Mouse (Mus musculus) embryonic facial prominence, embryonic 14.5 days (tissue): ENCODE data around the gene Rgcc. TPM values are rescaled to one million over a fixed set of nuclear protein-coding genes. Genes with fewer than 3 reads are reported as not detected.

Experiments
- ATAC-seq: fragments of 200-750 bp; cut with Nextera tagmentation; 2 replicates; pipeline ENCODE4 v1.8.0; 2017; ENCODE audit warnings: low read depth, moderate number of reproducible peaks, moderate TSS enrichment
- DNase-seq: peaks from one replicate; pipeline ENCODE4 v3.0.0-alpha.2; 2015; ENCODE audit warnings: low spot score
- H3K27ac ChIP-seq: fragments of 300-500 bp; sonication (generic); replicated peaks from 2 replicates; pipeline ENCODE4 v1.5.1; 2014; ENCODE audit warnings: low read depth, mild to moderate bottlenecking, low read length, moderate library complexity
- H3K27me3 ChIP-seq: fragments of 300-500 bp; sonication (generic); replicated peaks from 2 replicates; pipeline ENCODE4 v1.6.1; 2014; ENCODE audit warnings: low read length; ENCODE audit not compliant: control insufficient read depth, insufficient read depth
- H3K36me3 ChIP-seq: fragments of 300-500 bp; sonication (generic); 2 replicates; pipeline ENCODE4 v1.6.1; 2014; ENCODE audit warnings: low read length, mixed read lengths; ENCODE audit not compliant: control insufficient read depth, insufficient read depth
- H3K4me1 ChIP-seq: fragments of 300-500 bp; sonication (generic); 2 replicates; pipeline ENCODE4 v1.6.1; 2014; ENCODE audit warnings: antibody characterized with exemption, low read length; ENCODE audit not compliant: control insufficient read depth, insufficient read depth
- H3K4me2 ChIP-seq: fragments of 300-500 bp; sonication (generic); 2 replicates; pipeline ENCODE4 v1.6.1; 2014; ENCODE audit warnings: low read depth, mild to moderate bottlenecking, low read length, moderate library complexity, mixed read lengths
- H3K4me3 ChIP-seq: fragments of 300-500 bp; sonication (generic); 2 replicates; pipeline ENCODE4 v1.5.1; 2014; ENCODE audit warnings: low read depth, mild to moderate bottlenecking, low read length
- H3K9ac ChIP-seq: fragments of 300-500 bp; sonication (generic); 2 replicates; pipeline ENCODE4 v1.6.1; 2014; ENCODE audit warnings: low read depth, mild to moderate bottlenecking, low read length, moderate library complexity, mixed read lengths
- H3K9me3 ChIP-seq: fragments of 300-500 bp; sonication (generic); 2 replicates; pipeline ENCODE4 v1.6.1; 2016; ENCODE audit warnings: low read length; ENCODE audit not compliant: control insufficient read depth
- WGBS: fragments of 180-500 bp; shearing (Covaris S2); extraction: QIAGEN DNeasy Blood & Tissue Kit; methylation state at CpG from one replicate; pipeline ENCODE4 v1.1.7; 2014; 5-methylcytosine and 5-hydroxymethylcytosine counted together
- polyA plus RNA-seq: library from polyadenylated mRNA; unstranded; fragments of >200 nt; fragmentation: Nextera tagmentation; extraction: Ambion mirVana; gene quantifications from 2 replicates; pipeline ENCODE4 v1.2.1, GENCODE M21; 2014

Rgcc gene
- polyA plus RNA-seq, 1 experiment from 2014 or later: 89.5 TPM

DNA sequence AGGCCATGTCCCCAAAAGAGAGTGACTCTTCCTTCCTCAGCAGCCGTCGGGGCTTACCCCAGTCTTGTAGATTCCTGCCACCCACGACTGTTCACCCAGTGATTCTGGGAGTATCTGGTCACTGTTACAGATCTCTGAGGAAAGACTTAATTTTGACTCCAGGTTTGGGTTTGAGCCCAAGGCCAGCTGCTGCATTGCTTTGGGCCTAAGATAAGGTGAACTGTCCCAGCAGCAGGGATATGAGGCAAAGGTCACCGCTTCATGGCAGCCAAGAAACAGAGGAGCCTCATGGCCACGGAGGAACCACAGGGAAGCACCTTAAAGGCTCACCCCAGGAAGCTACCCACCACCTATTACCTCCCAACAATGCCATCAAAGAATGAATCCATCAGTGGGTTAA, 44.8 kb downstream of the Rgcc start:
- no peaks in the 10 kb centered on the region for H3K9me3 ChIP-seq
- ATAC-seq: no peak
- 87% methylated on average over 5 of the region's 5 CpGs for WGBS
- no peak for DNase-seq
- H3K27ac ChIP-seq: no peak overlapping the region
- H3K27me3 ChIP-seq: no peaks in the 10 kb centered on the region
- no peak overlapping the region for H3K9ac ChIP-seq
- no peak overlapping the region for H3K4me2 ChIP-seq
- H3K36me3 ChIP-seq: no peaks in the 10 kb centered on the region
- H3K4me3 ChIP-seq: no peak overlapping the region
- no peaks in the 10 kb centered on the region for H3K4me1 ChIP-seq

DNA sequence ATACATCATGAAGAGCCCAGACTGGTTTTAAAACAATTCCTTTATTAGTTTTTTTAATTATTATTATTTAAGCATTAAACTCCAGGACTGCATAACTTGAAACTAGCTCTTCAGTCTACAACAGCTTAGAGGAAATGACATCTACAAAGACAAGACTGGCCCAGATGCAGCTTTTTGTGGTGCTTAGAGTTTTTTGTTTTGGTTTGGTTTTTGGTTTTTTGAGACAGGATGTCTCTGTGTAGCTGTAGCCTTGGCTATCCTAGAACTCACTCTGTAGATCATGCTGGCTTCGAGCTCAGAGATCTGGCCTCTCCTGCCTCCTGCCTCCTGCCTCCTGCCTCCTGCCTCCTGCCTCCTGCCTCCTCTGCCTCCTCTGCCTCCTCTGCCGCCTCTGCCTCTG, 45.7 kb downstream of the Rgcc start:
- DNase-seq (no peak), ATAC-seq (no peak)
- no peak overlapping the region for H3K27ac ChIP-seq
- H3K4me2 ChIP-seq: no peak overlapping the region
- no peak overlapping the region for H3K9ac ChIP-seq
- H3K4me1 ChIP-seq: no peaks in the 10 kb centered on the region
- no peak overlapping the region for H3K4me3 ChIP-seq
- H3K27me3 ChIP-seq: no peaks in the 10 kb centered on the region
- 68% methylated on average over 2 of the region's 2 CpGs for WGBS
- H3K9me3 ChIP-seq: no peaks in the 10 kb centered on the region
- H3K36me3 ChIP-seq: no peaks in the 10 kb centered on the region

DNA sequence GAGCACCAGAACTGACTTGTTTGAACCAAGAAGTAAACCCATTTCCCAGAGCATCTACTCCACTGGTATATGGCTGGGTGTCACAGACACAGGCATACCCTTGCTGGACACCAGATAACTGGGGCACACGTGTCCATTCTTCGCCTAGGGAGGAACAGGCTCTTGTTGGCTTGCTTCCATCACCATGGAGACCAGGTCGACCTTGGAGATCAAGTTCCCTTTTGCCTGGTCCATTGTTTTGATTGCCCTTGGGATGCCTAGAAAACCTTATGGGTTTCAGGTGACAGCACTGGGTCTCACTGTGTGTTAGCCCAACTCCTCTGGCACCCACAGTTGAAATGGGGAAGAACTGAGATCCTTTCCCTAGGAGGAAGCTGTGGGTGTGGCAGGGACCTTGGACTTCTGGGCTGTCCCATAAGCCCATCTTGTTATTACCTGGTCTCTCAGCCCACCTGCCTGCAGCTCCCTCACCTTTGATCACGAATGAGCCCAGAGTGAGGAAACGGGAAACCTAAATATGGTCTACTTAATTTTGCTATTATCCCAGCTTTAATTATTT, 49.6 kb downstream of the Rgcc start:
- no peak for DNase-seq
- Histone ChIP-seq H3K4me2 (no peak overlapping the region), H3K9me3 (no peaks in the 10 kb centered on the region), H3K27ac (no peak overlapping the region), H3K4me1 (no peaks in the 10 kb centered on the region), H3K9ac (no peak overlapping the region), H3K36me3 (no peaks in the 10 kb centered on the region), H3K4me3 (no peak overlapping the region), H3K27me3 (no peaks in the 10 kb centered on the region)
- peak; percentile 47; the same call in 1 of the 2 replicates for ATAC-seq
- 66% methylated on average over 5 of the region's 5 CpGs for WGBS

DNA sequence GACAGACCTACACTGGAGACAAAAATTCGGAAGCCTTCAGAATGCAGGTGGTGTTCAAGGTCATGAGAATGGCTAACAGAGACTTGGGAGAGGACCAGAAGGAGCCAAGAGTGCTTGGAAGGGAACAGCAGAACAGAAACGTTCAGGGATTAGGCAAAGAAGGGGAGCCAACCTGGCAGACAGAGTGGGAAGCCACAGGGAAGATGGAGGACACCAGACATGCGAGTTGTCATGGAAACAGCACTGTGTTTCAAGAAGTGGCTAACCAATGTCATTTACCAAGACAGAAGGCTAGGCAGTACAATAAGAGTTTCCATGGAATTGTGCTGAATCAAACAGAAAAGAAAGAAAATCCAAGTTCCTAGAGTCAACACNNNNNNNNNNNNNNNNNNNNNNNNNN, 56.9 kb downstream of the Rgcc start:
- Histone ChIP-seq H3K4me1 (no peaks in the 10 kb centered on the region), H3K9ac (no peak overlapping the region), H3K4me2 (no peak overlapping the region), H3K4me3 (no peak overlapping the region), H3K27ac (no peak overlapping the region), H3K36me3 (no peaks in the 10 kb centered on the region), H3K9me3 (peaks cover 5% of the 10 kb centered on the region; the same call in 1 of the 2 replicates), H3K27me3 (no peaks in the 10 kb centered on the region)
- 67% methylated on average over 3 of the region's 3 CpGs for WGBS
- ATAC-seq: no peak
- DNase-seq: no peak

DNA sequence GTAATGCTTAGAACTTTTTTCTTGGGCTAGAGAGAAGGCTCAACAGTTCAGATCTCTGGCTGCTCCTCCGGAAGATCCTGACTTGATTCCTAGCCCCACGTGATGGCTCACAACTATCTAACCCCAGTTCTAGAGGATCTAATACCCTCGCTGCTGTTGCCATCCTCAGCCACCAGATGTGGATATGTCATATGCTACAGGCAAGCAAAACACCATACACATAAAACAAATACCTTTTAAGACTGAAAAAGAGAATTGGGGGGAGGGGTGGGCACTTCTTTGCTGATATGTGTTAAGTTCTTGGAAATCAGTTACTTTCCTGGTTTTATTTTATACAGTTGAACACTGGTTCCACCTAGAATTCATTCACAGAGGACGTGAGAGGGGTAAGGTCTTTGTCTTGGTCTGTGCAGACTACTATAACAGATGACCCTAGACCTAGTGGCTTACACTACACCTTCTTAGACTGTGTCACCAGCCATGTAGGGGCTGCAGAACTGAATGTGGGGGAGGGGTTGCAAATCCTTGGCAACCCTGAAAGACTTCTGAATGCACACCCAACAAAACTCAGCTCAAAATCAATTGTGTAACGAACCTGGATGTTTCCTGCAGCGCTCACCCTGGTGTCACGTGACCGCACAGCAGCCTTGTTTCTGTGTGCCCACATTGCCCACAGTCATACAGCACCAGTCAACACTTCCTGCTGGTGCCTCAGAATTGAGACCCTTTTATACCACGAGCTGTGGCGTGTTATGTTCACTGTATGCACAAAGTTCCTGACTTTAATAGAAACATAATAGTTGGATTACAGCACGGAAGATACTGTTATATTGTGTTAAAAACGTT, 58.2 kb downstream of the Rgcc start:
- Histone ChIP-seq H3K27me3 (no peaks in the 10 kb centered on the region), H3K9ac (no peak overlapping the region), H3K36me3 (no peaks in the 10 kb centered on the region), H3K4me1 (no peaks in the 10 kb centered on the region), H3K4me3 (no peak overlapping the region), H3K4me2 (no peak overlapping the region), H3K27ac (no peak overlapping the region), H3K9me3 (peaks cover 5% of the 10 kb centered on the region; the same call in 1 of the 2 replicates)
- DNase-seq: no peak
- WGBS: 82% methylated on average over 12 of the region's 12 CpGs
- ATAC-seq: no peak

DNA sequence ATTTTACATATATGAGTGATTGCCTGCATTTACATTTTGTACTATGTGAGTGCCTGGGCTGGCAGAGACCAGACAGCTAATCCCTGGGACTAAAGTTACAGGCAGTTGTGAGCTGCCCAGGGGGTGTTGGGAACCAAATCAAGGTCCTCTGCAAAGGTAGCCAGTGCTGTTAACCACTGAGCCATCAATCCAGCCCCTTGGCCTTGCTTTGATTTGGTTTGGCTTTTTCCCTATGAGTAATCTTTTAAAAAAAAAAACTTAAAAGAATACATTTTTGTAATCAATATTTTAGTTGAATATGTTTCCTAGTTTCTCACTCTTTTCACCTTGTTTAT, 59.1 kb downstream of the Rgcc start:
- Histone ChIP-seq H3K27me3 (no peaks in the 10 kb centered on the region), H3K36me3 (no peaks in the 10 kb centered on the region), H3K9me3 (peaks cover 5% of the 10 kb centered on the region; the same call in 1 of the 2 replicates), H3K4me1 (no peaks in the 10 kb centered on the region), H3K27ac (no peak overlapping the region), H3K4me2 (no peak overlapping the region), H3K9ac (no peak overlapping the region), H3K4me3 (no peak overlapping the region)
- no peak for ATAC-seq
- DNase-seq: no peak

DNA sequence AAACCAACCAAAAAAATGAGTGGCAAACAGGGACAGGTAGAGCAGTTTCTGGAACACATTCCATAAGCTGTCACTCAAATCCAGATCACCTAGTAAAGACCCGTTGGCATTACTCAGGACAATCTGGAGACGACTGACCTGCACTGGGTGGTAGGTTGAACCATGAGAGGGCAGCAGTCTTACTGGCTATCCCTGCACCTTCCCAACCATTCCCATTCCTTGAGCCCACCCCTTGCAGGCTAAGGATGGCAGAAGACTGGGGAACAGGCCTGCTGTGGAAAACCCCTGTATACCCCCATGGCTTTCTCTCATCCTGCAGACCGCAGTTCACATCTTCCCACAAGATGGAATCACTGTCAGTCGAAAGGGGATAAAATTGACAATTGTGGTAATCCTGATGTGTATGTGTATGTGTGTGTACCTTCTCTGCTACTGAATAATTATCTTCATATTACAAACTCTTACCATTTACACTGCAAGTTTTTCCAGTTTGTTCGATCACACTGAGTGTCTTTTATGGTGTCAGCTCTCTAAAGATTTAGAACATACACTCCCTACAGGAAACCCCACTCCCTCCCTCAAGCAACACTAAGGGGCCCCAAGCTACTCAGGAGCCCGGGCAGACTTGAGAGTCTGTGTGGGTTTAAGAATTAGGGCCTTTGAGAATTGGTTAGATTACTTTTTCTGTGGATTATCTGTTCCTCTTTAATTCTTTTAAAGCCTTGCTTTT, 59.6 kb downstream of the Rgcc start:
- DNase-seq (no peak), ATAC-seq (no peak)
- Histone ChIP-seq H3K9ac (no peak overlapping the region), H3K27me3 (no peaks in the 10 kb centered on the region), H3K4me1 (no peaks in the 10 kb centered on the region), H3K4me2 (no peak overlapping the region), H3K9me3 (peaks cover 5% of the 10 kb centered on the region; the same call in 1 of the 2 replicates), H3K36me3 (no peaks in the 10 kb centered on the region), H3K4me3 (no peak overlapping the region), H3K27ac (no peak overlapping the region)
- 64% methylated on average over 6 of the region's 6 CpGs for WGBS

DNA sequence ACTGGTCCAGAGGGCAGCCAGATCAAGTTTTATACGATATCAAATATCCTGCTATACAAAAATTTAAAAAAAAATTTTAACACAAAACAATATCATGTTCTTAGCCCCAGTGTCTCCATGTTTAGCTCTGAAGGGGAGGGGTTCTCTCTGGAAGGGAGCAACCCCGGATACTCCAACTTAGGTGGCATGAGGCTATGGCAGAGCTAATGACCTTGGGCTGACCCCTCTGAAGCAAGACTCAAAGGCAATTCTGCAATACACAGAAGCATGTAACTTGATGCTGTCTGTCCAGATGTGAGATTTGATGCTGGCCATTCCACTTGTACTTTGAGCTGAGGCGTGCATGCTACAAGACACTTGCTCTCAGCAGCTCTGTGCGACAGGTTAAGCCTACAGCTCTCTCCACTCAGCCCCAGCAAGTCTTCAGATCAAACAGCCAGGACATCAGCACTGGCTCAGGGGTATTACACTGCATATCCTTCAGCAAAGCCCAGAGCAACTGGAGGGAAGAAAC, 60.3 kb downstream of the Rgcc start:
- DNase-seq: no peak
- no peaks in the 10 kb centered on the region for H3K27me3 ChIP-seq
- H3K27ac ChIP-seq: no peak overlapping the region
- ATAC-seq: 0 out of 2 replicates have a peak, but pooled peaks have one; percentile 18
- H3K9ac ChIP-seq: no peak overlapping the region
- H3K4me3 ChIP-seq: no peak overlapping the region
- 35% methylated on average over 4 of the region's 4 CpGs for WGBS
- H3K4me2 ChIP-seq: no peak overlapping the region
- peaks cover 5% of the 10 kb centered on the region; the same call in 1 of the 2 replicates for H3K4me1 ChIP-seq
- no peaks in the 10 kb centered on the region for H3K36me3 ChIP-seq
- peaks cover 5% of the 10 kb centered on the region; the same call in 1 of the 2 replicates for H3K9me3 ChIP-seq
